Mouse (Mus musculus) myocyte (in vitro differentiated cells): ENCODE measurements at regions not wholly inside any gene's neighbourhood (a gene's known extent, or its start where the extent isn't known, plus 50 kb on each side); places are given as distances from the start of the nearest gene placed in this dataset.

ENCODE experiments used
- H3K27me3 ChIP-seq: one replicate; pipeline ENCODE4 v1.6.1; 2011; ENCODE audit not compliant: control insufficient read depth, insufficient read depth, insufficient read length
- H3K36me3 ChIP-seq: one replicate; pipeline ENCODE4 v1.6.1; 2011; ENCODE audit not compliant: control insufficient read depth, insufficient read depth
- H3K4me2 ChIP-seq: one replicate; pipeline ENCODE4 v1.6.1; 2011; ENCODE audit warnings: low read depth, control low read depth
- H3K4me3 ChIP-seq: one replicate; pipeline ENCODE4 v1.5.1; 2011; ENCODE audit warnings: mild to moderate bottlenecking, control low read depth, moderate library complexity
- H3K79me2 ChIP-seq: one replicate; pipeline ENCODE4 v1.6.1; 2011; ENCODE audit not compliant: control insufficient read depth, insufficient read depth
- H3ac ChIP-seq: one replicate; pipeline ENCODE4 v1.6.1; 2011; ENCODE audit not compliant: control insufficient read depth, insufficient read length
- CEBPB ChIP-seq: IDR thresholded peaks from 2 replicates; pipeline ENCODE4 v1.6.1; 2011; ENCODE audit warnings: mild to moderate bottlenecking, moderate library complexity; ENCODE audit not compliant: poor library complexity, insufficient read depth, severe bottlenecking
- E2F4 ChIP-seq: IDR thresholded peaks from one replicate; pipeline ENCODE4 v1.6.1; 2011; ENCODE audit warnings: mild to moderate bottlenecking, control low read depth, moderate library complexity; ENCODE audit not compliant: insufficient read depth
- MAX ChIP-seq: IDR thresholded peaks from one replicate; pipeline ENCODE4 v1.6.1; 2011; ENCODE audit warnings: low read depth, mild to moderate bottlenecking, control low read depth
- MYOD1 ChIP-seq, 3 experiments: IDR thresholded peaks; one replicate each; pipeline ENCODE4 v1.6.1; 2011; ENCODE audit warnings: control low read depth in 2 of 3, low read depth in 2 of 3, mild to moderate bottlenecking in 2 of 3, moderate library complexity in 1 of 3; ENCODE audit not compliant: insufficient read length in 2 of 3, control insufficient read depth in 1 of 3
- MYOG ChIP-seq, 3 experiments: IDR thresholded peaks; one replicate each; pipeline ENCODE4 v1.6.1; 2011; ENCODE audit warnings: control low read depth in 2 of 3, low read depth in 2 of 3, mild to moderate bottlenecking in 2 of 3; ENCODE audit not compliant: insufficient read length in 2 of 3, control insufficient read depth in 1 of 3, insufficient read depth in 1 of 3
- POLR2A ChIP-seq: IDR thresholded peaks from one replicate; pipeline ENCODE4 v1.6.1; 2011; ENCODE audit warnings: low read depth, mild to moderate bottlenecking, control low read depth, moderate library complexity; ENCODE audit not compliant: insufficient read length
- POLR2AphosphoS2 ChIP-seq: IDR thresholded peaks from one replicate; pipeline ENCODE4 v1.6.1; 2011; ENCODE audit warnings: low read depth, control low read depth; ENCODE audit not compliant: insufficient read length
- REST ChIP-seq: IDR thresholded peaks from one replicate; pipeline ENCODE4 v1.6.1; 2011; ENCODE audit warnings: mild to moderate bottlenecking, control low read depth, moderate library complexity; ENCODE audit not compliant: insufficient read depth, insufficient read length
- SRF ChIP-seq: IDR thresholded peaks from one replicate; pipeline ENCODE4 v1.6.1; 2011; ENCODE audit warnings: low read depth; ENCODE audit not compliant: control insufficient read depth, insufficient read length
- TCF12 ChIP-seq: IDR thresholded peaks from one replicate; pipeline ENCODE4 v1.6.1; 2011; ENCODE audit warnings: mild to moderate bottlenecking, control low read depth; ENCODE audit not compliant: poor library complexity, insufficient read depth, severe bottlenecking
- TCF3 ChIP-seq: IDR thresholded peaks from one replicate; pipeline ENCODE4 v1.6.1; 2011; ENCODE audit warnings: low read depth, control low read depth; ENCODE audit not compliant: insufficient read length
- USF1 ChIP-seq: IDR thresholded peaks from one replicate; pipeline ENCODE4 v1.6.1; 2011; ENCODE audit warnings: low read depth, mild to moderate bottlenecking, control low read depth, moderate library complexity

DNA sequence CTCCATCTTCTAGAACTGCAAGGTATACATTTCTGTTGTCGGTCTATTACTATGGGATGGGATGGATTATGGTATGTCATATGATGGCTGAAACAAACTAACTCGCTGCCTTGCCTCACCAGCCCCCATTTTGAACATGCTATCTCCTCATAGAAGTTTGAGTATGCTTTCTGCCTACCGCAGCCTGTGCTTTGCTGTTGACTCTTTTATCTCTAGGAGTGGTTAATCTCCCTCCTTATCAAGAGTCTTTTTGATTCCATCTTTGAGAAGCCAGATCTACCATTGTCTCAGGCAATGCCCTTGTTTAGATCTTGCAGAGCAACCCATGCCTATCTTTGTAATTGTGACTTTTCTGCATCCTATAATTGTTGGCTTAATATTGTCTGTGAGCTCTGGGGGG is 367.0 kb downstream of the Cog6 start:
- Histone ChIP-seq H3K79me2 (no peaks in the 10 kb centered on the region), H3K36me3 (no peaks in the 10 kb centered on the region), H3K4me3 (no peak overlapping the region), H3K27me3 (no peaks in the 10 kb centered on the region), H3K4me2 (no peak overlapping the region), H3ac (no peak overlapping the region)
- TF ChIP-seq POLR2A, result no peak
- TF ChIP-seq CEBPB, result no peak
- no peak for TF ChIP-seq MYOG (IDR thresholded peaks at IDR 0.05; ENCODE audit: control insufficient read depth in 1 of 3, insufficient read depth in 1 of 3, insufficient read length in 2 of 3, low read depth in 2 of 3)
- TF ChIP-seq MAX, result no peak
- TF ChIP-seq TCF12, result no peak
- TF ChIP-seq USF1, result no peak
- no peak for TF ChIP-seq POLR2AphosphoS2

DNA sequence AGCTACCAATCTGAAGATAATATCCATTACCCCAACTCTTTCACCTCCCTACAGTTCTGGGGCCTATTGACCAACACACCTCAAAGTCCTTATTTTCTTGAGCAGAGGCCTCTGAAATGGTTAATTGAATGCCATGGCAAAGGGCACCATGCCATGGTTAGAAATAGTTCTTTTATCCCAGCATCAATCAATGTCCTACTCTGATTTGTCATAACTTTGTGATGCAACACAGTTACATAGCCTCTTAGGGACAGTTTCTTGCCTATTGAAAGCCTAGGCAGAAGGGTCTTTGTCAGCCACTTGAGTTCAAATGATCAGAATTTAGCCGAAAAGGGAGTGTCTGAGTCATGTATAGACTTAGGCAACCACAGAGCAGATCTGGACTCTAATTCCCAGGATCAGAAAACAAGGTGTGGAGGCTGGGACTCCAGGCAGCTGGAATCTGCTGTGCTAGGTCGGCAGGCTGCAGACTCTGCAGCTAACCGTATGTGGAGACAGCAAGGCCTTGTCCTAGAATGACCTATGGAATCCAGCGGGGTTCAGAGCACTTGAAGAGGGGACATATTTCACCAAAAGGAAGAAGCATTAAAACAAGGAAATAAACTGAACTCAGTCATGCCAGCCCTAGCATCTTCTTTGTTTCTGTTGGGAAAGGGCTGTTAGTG is 368.1 kb downstream of the Cog6 start:
- Histone ChIP-seq H3K79me2 (no peaks in the 10 kb centered on the region), H3K27me3 (no peaks in the 10 kb centered on the region), H3K4me2 (no peak overlapping the region), H3K36me3 (no peaks in the 10 kb centered on the region), H3K4me3 (no peak overlapping the region), H3ac (no peak overlapping the region)
- TF ChIP-seq TCF3, result no peak
- no peak for TF ChIP-seq MYOD1 (IDR thresholded peaks at IDR 0.05; ENCODE audit: control insufficient read depth in 1 of 3, insufficient read length in 2 of 3, low read depth in 2 of 3)
- no peak for TF ChIP-seq POLR2A
- no peak for TF ChIP-seq TCF12
- TF ChIP-seq USF1, result no peak
- no peak for TF ChIP-seq CEBPB
- no peak for TF ChIP-seq REST
- TF ChIP-seq POLR2AphosphoS2, result no peak
- TF ChIP-seq E2F4, result no peak

DNA sequence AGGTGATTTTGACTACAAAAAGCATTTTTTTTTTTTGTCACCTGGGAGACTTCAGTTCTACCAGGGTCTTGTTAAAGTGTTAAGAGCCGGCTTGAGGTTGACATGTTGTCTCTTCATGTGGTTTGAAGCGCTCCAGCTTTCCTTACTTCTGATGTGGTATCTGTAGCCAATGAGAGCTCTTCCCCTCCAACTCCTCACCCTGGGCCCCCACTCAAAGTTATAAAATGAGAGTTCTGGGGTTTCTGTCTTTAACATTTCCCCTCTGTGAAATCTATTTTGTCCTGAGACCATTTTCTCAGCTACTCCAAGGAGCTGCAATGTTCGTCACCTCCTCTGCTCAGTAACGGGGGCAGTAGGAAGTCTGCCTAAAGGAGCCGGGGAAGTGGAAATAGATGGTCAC is 369.1 kb downstream of the Cog6 start:
- no peak for TF ChIP-seq SRF
- TF ChIP-seq POLR2A, result no peak
- TF ChIP-seq USF1, result no peak
- no peak for TF ChIP-seq POLR2AphosphoS2
- TF ChIP-seq E2F4, result no peak
- no peak for TF ChIP-seq MYOG (IDR thresholded peaks at IDR 0.05; ENCODE audit: control insufficient read depth in 1 of 3, insufficient read depth in 1 of 3, insufficient read length in 2 of 3, low read depth in 2 of 3)
- TF ChIP-seq REST, result no peak
- TF ChIP-seq CEBPB, result no peak
- no peak for TF ChIP-seq TCF3
- no peak for TF ChIP-seq TCF12
- Histone ChIP-seq H3K4me3 (no peak overlapping the region), H3K36me3 (no peaks in the 10 kb centered on the region), H3K4me2 (peak overlapping the region; percentile 59), H3K79me2 (no peaks in the 10 kb centered on the region), H3ac (no peak overlapping the region), H3K27me3 (no peaks in the 10 kb centered on the region)

GRCm38 (mm10) chr3:52647161-52647692 is 369.8 kb downstream of the Cog6 start:
- Histone ChIP-seq H3K79me2 (no peaks in the 10 kb centered on the region), H3K4me3 (no peak overlapping the region), H3K36me3 (no peaks in the 10 kb centered on the region), H3K27me3 (no peaks in the 10 kb centered on the region), H3K4me2 (peak overlapping the region; percentile 59), H3ac (no peak overlapping the region)
- TF ChIP-seq SRF (no peak), CEBPB (no peak), MYOD1 (IDR thresholded peaks at IDR 0.05; ENCODE audit: control insufficient read depth in 1 of 3, insufficient read length in 2 of 3, low read depth in 2 of 3) (no peak), MYOG (IDR thresholded peaks at IDR 0.05; ENCODE audit: control insufficient read depth in 1 of 3, insufficient read depth in 1 of 3, insufficient read length in 2 of 3, low read depth in 2 of 3) (no peak), POLR2A (no peak), REST (no peak), MAX (no peak), POLR2AphosphoS2 (no peak), TCF12 (no peak), USF1 (no peak), TCF3 (no peak), E2F4 (no peak)

- Histone ChIP-seq H3K4me2 (no peak overlapping the region), H3K36me3 (no peaks in the 10 kb centered on the region), H3K79me2 (no peaks in the 10 kb centered on the region), H3K27me3 (no peaks in the 10 kb centered on the region), H3ac (no peak overlapping the region), H3K4me3 (no peak overlapping the region)
- TF ChIP-seq POLR2A (no peak), TCF12 (no peak), USF1 (no peak), SRF (no peak), POLR2AphosphoS2 (no peak), MYOD1 (IDR thresholded peaks at IDR 0.05; ENCODE audit: control insufficient read depth in 1 of 3, insufficient read length in 2 of 3, low read depth in 2 of 3) (no peak), CEBPB (no peak), TCF3 (no peak), MAX (no peak), E2F4 (no peak), MYOG (IDR thresholded peaks at IDR 0.05; ENCODE audit: control insufficient read depth in 1 of 3, insufficient read depth in 1 of 3, insufficient read length in 2 of 3, low read depth in 2 of 3) (no peak), REST (no peak)
These were observed 371.9 kb downstream of the Cog6 start for GRCm38 (mm10) chr3:52645156-52645555.
